Mouse (Mus musculus): Measurements from ENCODE around the gene Gm19426. TPM values are rescaled to one million over a fixed set of nuclear protein-coding genes. Genes with fewer than 3 reads are reported as not detected.

The Gm19426 gene
- total RNA-seq, 2 experiments from 2014 or later, result not detected

Other genes starting within 250 kb of the Gm19426 start
- 30.6 and 34.8 TPM in 2 replicates for gene Ctnnd1, start 92.9 kb downstream of the Gm19426 start, total RNA-seq (2014; fragmentation: Nextera tagmentation)
- gene Ctnnd1, start 92.9 kb downstream of the Gm19426 start, total RNA-seq (2017), result 27.4 and 44.7 TPM in 2 replicates
- not detected in 2 replicates for gene Btbd18, start 84.6 kb downstream of the Gm19426 start, total RNA-seq (2014; fragmentation: Nextera tagmentation)
- not detected in 2 replicates for gene Btbd18, start 84.6 kb downstream of the Gm19426 start, total RNA-seq (2017)
- gene Selenoh, start 72.9 kb downstream of the Gm19426 start, total RNA-seq (2014; fragmentation: Nextera tagmentation), result 189 and 209 TPM in 2 replicates
- gene Selenoh, start 72.9 kb downstream of the Gm19426 start, total RNA-seq (2017), result 156 and 175 TPM in 2 replicates
- gene Gm28635, start 65.6 kb downstream of the Gm19426 start, total RNA-seq (2014; fragmentation: Nextera tagmentation), result not detected in 2 replicates
- gene Gm28635, start 65.6 kb downstream of the Gm19426 start, total RNA-seq (2017), result not detected in 2 replicates
- 16.7 and 24.4 TPM in 2 replicates for gene Med19, start 65.3 kb downstream of the Gm19426 start, total RNA-seq (2014; fragmentation: Nextera tagmentation)
- 25.5 and 28.5 TPM in 2 replicates for gene Med19, start 65.3 kb downstream of the Gm19426 start, total RNA-seq (2017)
- 36.2 and 48.2 TPM in 2 replicates for gene Tmx2, start 64.5 kb downstream of the Gm19426 start, total RNA-seq (2014; fragmentation: Nextera tagmentation)
- 52.6 and 55.0 TPM in 2 replicates for gene Tmx2, start 64.5 kb downstream of the Gm19426 start, total RNA-seq (2017)
- 38.4 and 46.6 TPM in 2 replicates for gene Zdhhc5, start 28.5 kb downstream of the Gm19426 start, total RNA-seq (2014; fragmentation: Nextera tagmentation)
- gene Zdhhc5, start 28.5 kb downstream of the Gm19426 start, total RNA-seq (2017), result 33.4 and 35.2 TPM in 2 replicates
- 30.3 and 34.9 TPM in 2 replicates for gene Clp1, start 16.3 kb downstream of the Gm19426 start, total RNA-seq (2014; fragmentation: Nextera tagmentation)
- gene Clp1, start 16.3 kb downstream of the Gm19426 start, total RNA-seq (2017), result 31.3 and 40.1 TPM in 2 replicates
- gene Ypel4, start 9.6 kb downstream of the Gm19426 start, total RNA-seq (2014; fragmentation: Nextera tagmentation), result not detected in 2 replicates
- not detected in 2 replicates for gene Ypel4, start 9.6 kb downstream of the Gm19426 start, total RNA-seq (2017)
- not detected in 2 replicates for gene Serping1, start 31.8 kb upstream of the Gm19426 start, total RNA-seq (2014; fragmentation: Nextera tagmentation)
- not detected in 2 replicates for gene Serping1, start 31.8 kb upstream of the Gm19426 start, total RNA-seq (2017)
- gene Ube2l6, start 55.2 kb upstream of the Gm19426 start, total RNA-seq (2014; fragmentation: Nextera tagmentation), result 5.6 and 6.3 TPM in 2 replicates
- gene Ube2l6, start 55.2 kb upstream of the Gm19426 start, total RNA-seq (2017), result 4.0 and 7.1 TPM in 2 replicates
- gene Smtnl1, start 79.0 kb upstream of the Gm19426 start, total RNA-seq (2014; fragmentation: Nextera tagmentation), result not detected in 2 replicates
- gene Smtnl1, start 79.0 kb upstream of the Gm19426 start, total RNA-seq (2017), result not detected in 2 replicates
- gene Timm10, start 83.3 kb upstream of the Gm19426 start, total RNA-seq (2014; fragmentation: Nextera tagmentation), result 52.3 and 76.6 TPM in 2 replicates
- gene Timm10, start 83.3 kb upstream of the Gm19426 start, total RNA-seq (2017), result 32.2 and 34.6 TPM in 2 replicates
- 14.6 and 23.4 TPM in 2 replicates for gene Slc43a1, start 95.2 kb upstream of the Gm19426 start, total RNA-seq (2014; fragmentation: Nextera tagmentation)
- 11.5 and 11.8 TPM in 2 replicates for gene Slc43a1, start 95.2 kb upstream of the Gm19426 start, total RNA-seq (2017)
- gene Rtn4rl2, start 143.1 kb upstream of the Gm19426 start, total RNA-seq (2014; fragmentation: Nextera tagmentation), result not detected in 2 replicates
- gene Rtn4rl2, start 143.1 kb upstream of the Gm19426 start, total RNA-seq (2017), result not detected in 2 replicates
- gene Slc43a3, start 192.9 kb upstream of the Gm19426 start, total RNA-seq (2014; fragmentation: Nextera tagmentation), result 123 and 129 TPM in 2 replicates
- gene Slc43a3, start 192.9 kb upstream of the Gm19426 start, total RNA-seq (2017), result 96.1 and 109 TPM in 2 replicates
- gene Prg2, start 236.8 kb upstream of the Gm19426 start, total RNA-seq (2014; fragmentation: Nextera tagmentation), result not detected in 2 replicates
- gene Prg2, start 236.8 kb upstream of the Gm19426 start, total RNA-seq (2017), result 73.5 and 97.1 TPM in 2 replicates
- gene Prg3, start 244.6 kb upstream of the Gm19426 start, total RNA-seq (2014; fragmentation: Nextera tagmentation), result 7.6 and 17.0 TPM in 2 replicates
- gene Prg3, start 244.6 kb upstream of the Gm19426 start, total RNA-seq (2017), result 10.5 and 16.0 TPM in 2 replicates